Mouse (Mus musculus) lung, postnatal 0 days (tissue): ENCODE data around the gene Coro2a.

Experiments used
- CTCF ChIP-seq: IDR thresholded peaks from 2 replicates; pipeline ENCODE4 v1.5.1; 2016; ENCODE audit warnings: antibody characterized with exemption, mild to moderate bottlenecking
- EP300 ChIP-seq: IDR thresholded peaks from 2 replicates; pipeline ENCODE4 v1.6.1; 2016; ENCODE audit warnings: antibody characterized with exemption, mild to moderate bottlenecking, control low read depth

GRCm38 (mm10) chr4:46643676-46644112 is 41.7 kb upstream of the Coro2a start:
- TF ChIP-seq CTCF (no peak), EP300 (no peak)
